Mouse (Mus musculus) testis, postnatal 14 days (tissue): ENCODE measurements around the gene Efna5.

Source experiments
- DNase-seq: peaks from one replicate; pipeline ENCODE4 v3.0.0; 2021; ENCODE audit warnings: low spot score

Gene Efna5

DNA sequence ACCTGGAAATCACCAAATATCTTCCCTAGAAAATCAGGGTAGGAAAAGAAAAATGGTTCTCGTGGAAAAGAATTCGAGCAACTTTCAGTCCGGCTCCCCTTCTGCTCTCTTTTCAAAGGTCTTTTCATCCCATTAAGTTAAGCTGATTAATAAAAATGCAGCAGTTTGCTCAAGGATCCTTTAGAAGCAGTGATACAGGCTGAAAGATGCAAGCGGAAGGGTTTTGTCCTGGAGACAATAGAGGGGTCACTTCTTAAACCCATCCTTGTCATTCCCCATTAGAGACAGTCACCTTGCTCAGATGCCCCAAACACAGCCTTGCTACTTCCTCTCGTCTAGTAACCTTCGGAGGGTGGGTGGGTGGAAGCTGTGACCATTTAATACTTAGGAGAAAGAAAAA is 27.4 kb downstream of the Efna5 start:
- DNase-seq, result no peak

GRCm38 (mm10) chr17:62852822-62853608 is 28.1 kb downstream of the Efna5 start:
- DNase-seq, result no peak

DNA sequence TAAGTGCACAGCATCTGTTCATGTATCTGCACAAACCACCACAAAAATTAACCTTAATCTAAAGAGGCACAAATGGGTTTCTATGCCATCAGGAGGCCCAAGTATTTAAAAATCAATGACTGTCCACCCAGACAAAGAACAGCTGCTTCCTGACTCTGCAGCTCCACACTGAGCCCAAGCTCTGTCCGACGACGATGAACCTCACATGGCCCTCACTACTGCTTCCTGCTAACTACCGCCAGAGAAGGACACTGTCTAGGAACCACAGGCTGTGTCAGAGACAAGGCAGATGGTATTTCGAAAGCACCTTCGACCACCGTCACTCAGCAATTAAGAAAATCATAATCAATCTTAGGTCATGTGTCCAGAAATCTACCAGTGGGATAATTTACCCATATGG is 29.8 kb downstream of the Efna5 start:
- no peak for DNase-seq

- no peak for DNase-seq
These were observed 30.5 kb downstream of the Efna5 start for GRCm38 (mm10) chr17:62850603-62851002.

DNA sequence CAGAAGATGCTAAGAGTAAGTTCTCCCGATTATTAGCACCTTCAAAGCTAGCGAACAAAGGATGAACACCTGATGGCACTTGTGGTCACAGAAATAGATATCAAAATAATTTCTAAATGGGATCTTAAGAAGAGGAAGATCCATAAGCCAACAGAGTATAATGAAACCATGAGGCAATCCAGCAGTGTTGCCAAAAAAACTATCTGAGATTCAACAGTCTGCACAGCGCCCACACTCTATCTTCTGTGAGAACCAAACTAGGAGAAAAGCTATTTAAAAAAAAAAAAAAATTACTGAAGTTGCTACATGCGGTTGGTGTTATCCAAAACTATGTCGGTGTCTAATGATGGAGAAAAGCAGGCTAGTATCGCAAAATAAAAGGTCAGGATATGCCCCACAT is 31.4 kb downstream of the Efna5 start:
- no peak for DNase-seq

GRCm38 (mm10) chr17:62845656-62846055 is 35.5 kb downstream of the Efna5 start:
- DNase-seq, result no peak

GRCm38 (mm10) chr17:62844329-62844728 is 36.8 kb downstream of the Efna5 start:
- no peak for DNase-seq

- no peak for DNase-seq
These were observed 43.8 kb downstream of the Efna5 start for GRCm38 (mm10) chr17:62837336-62837735.

DNA sequence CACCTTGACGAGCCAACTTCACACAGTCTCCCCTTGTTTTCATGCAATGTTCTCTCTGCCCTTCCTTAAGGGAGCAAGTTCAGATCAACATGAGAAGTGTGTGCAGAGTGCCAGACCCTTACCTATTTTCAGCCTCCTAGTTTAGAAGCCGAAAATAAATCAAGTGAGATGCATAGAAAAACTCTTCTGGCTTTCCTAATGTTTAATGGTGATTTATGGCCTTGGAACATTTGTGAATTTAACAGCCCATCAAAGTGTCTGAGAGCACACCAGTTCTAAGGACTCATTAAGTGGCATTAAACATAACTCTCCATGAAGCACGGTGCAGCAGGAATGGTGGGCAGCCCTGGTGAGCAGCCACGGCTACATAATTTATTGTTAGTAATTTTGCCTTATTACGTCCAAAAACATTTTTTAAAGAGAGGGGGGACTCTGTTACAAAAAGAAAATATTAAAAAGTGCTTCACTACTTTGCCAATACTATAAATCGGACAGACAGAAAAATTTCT is 44.5 kb downstream of the Efna5 start:
- DNase-seq, result no peak

DNA sequence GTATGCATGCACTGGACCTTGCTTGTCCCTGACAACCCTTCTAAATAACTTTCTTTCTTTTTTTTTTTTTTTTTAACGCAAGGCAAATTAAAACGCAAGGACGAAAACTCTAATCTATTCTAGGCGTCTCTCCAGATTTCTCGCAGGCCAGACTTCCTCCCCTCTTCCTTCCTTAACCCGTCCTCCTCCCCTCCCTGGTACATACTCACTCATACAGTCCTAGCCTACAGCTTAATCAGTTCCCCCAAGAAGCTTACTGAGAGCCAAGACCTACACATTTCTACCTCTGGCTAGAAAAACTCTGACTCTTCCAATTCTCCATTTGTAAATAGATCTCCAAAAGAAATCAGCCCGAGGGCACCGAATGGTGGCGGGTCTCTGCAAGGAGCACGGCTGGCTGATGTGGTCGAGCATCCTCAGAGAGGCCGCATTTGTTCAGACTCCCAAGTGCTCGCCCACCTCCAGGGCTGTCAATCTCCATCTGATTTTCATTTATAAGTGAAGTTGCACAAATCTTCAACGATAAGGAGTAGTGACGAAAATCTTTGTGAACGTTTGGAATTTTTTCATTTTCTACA is 48.5 kb downstream of the Efna5 start:
- DNase-seq, result no peak

DNA sequence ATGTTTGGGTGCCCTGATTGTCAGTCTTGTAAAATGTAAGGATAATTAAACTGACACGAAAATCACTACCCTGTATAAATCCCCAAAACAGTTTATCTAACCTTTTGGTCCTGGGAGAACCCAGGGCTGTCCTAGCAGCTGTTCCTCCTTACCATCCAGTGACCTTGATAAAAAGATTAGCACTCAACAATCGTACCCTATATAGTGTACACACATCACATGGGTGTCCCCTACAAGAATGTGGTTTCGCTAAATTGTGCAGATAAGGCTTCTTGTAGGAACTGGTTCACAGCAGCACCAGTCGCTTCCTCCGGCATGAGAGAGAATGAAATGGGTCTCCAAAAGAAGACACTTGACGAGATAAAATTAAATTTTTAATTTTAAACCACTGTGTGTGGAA is 53.6 kb downstream of the Efna5 start:
- no peak for DNase-seq

DNA sequence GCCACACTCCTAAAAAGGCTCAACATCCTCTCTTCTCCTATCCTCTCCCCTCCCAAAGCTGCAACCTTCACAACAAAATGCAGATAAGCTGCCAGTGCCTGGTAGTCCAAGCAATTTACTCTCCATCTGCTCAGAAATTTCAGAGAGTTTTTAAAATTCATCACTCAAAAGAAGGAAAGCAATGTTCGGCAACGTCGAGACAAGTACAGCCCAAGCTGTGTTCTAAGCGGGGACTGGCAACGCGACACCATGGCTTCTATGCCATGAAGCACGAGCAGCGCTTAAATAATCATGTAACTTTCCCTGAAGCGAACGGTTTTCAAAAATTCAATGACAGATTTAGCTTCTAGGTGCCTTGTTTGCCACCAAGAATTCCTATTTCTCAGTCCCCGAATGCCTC is 59.9 kb downstream of the Efna5 start:
- DNase-seq, result no peak

DNA sequence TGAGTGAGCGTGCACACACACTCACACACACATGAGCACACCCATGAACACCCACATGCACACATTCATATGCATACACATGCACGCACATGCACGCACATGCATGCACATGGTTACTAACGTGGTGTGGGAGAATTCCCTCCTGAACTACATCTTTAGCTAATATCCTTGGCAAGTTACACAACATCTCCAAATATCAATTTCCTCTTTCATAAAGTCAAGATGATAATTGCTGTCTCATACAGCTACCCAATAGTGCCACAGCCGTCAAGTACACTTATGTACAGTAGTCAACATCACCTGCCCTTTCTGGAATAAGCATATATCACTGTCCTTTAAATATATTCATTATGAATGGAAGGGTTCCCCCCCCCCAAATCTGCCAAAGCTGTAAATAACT is 61.2 kb downstream of the Efna5 start:
- DNase-seq, result no peak

DNA sequence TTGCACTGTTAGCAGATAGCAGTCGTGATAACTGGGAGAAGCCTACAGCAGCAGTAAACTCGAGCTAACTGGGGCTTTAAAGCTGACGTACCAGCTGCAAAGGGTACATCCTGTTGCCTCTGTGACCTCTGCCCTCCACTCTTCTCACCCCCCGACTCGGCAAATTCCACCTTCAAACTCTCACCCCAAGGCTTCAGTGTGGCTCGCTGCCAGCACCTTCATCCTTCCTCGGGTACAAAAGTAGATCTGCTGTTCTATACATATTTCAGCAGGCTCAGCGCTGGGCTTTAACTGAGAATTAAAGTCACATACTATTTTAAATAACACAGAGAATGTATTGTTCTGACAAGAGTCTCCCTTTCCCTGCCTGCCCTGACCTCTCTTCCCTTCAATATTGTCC is 62.3 kb downstream of the Efna5 start:
- DNase-seq, result no peak

DNA sequence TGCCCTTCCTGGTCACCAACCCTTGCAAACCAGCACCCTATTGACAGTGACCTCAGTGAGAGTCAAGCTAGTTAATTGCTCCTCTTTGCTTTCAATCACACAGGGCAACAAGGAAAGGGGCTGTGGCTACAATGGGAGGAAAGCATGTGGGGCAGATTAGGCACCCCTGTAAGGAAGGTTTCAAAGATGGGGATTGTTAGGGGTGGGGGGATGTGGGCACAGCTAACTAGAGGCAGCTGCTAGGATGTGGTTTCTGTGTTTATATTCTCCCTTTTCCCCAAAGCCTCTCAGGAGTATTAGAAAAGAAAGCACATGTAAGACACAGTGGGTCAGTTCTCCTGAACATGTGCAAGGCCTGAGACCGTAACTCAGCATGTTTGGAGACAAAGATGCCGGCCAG is 62.8 kb downstream of the Efna5 start:
- no peak for DNase-seq

- DNase-seq, result no peak
These were observed 64.2 kb downstream of the Efna5 start for GRCm38 (mm10) chr17:62816879-62817278.

DNA sequence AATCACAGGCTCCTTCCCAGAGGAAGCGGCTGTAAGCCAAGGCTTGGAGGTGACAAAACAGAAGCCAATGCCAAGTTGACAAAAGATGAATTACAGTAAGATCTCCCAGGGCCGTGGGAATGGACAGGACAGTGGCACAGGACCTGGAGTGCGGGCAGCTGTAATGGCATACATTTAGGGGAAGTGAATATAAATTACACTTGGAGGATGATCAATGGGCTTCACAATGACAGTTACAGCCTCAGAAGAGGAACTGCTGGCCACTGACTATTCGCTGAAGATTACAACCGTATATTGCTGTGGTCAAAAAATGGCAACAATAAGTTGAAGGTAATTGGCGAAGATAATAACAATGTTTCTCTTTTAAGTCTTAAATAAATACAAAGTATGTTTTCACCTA is 67.7 kb downstream of the Efna5 start:
- no peak for DNase-seq

- no peak for DNase-seq
These were observed 73.2 kb downstream of the Efna5 start for GRCm38 (mm10) chr17:62807891-62808290.

- DNase-seq, result no peak
These were observed 74.5 kb downstream of the Efna5 start for GRCm38 (mm10) chr17:62806646-62807045.

GRCm38 (mm10) chr17:62802748-62803147 is 78.4 kb downstream of the Efna5 start:
- no peak for DNase-seq

- no peak for DNase-seq
These were observed 83.8 kb downstream of the Efna5 start for GRCm38 (mm10) chr17:62797272-62797671.

DNA sequence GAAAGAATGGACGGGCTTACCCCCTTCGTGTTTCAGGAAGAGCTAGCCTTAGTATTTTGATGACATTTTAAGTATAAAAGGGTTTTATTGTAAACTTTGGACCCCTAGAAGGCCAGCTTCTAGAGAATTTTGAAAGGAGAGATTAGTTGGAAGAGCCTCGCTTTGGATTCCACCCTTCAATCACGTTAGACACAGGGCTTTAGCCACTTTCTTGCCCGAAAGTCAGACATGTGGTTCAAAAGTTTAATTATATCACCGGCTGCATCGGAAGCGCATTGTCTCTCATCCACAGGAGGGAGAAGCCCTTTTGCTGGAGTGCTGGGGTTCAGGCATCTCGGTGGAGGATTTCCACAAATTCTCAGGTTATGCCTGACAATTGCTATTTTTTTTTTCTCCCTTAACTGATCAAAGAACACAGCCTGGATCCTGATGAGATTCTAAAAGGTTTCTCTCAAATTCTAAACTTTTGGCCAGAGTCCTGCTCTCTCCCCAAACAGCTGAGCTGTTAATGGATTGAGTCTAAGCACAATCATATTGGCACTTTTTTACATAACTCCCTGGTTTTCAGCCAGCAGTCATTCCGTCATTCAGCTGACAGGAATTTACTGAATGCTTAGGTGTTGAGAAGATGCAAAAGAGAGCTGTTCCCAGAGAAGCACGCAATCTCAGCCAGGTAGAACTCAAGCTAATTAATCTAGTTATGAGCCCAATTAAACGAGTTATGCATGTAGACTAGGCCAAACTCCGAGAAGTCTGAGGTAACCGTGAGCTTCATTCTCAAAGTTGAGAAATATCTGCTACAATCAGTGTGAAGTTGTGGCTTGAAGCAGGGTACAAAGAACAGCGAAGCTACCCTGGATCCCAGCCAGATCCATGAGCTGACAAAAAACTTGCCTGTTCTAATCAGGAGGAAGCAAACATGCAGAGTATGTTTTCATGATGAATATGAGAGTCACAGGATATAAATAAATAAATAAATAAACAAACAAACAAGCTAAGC is 91.5 kb downstream of the Efna5 start:
- DNase-seq, result no peak

DNA sequence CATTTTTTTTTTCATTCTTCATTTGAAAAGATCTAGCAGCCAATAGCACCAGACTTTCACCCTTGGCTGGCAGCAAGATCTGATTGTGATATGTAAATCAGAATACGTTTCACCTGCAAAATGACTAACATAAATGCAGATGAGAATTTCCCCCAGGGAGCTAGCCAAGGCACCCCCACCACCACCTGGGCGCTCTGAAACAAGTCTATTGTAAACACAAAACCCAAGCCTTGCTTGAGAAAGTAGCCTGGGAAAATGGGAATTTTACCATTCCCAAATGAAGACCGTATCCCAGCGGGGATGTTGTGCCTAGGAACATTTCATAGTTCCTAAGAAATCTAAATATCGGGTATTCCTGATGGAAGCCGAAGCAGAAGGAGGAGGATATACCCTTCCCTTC is 92.3 kb downstream of the Efna5 start:
- no peak for DNase-seq
